13 mouse cellular contexts compared by ENCODE assay signal in genomic region chr1:92337450-92337849, GRCm38 (mm10).
DNase-seq lines count a peak whose midpoint lies in the region; ATAC-seq and TF ChIP-seq lines count a peak whose summit lies in the region.
"Had no signal": no experiment of that assay in that cellular context is flagged by ENCODE, and none has a peak within 500 bp of the region (broad histone marks: within the 10 kb centered on the region; RNA-seq: fewer than 3 reads in every experiment).

No protein-coding gene starts in this region.

- H3K27ac ChIP-seq in kidney, adult 2 months (ENCODE audit: insufficient read depth, low read depth, low read length) = no peak overlapping the region
- H3K27ac ChIP-seq in kidney, embryonic 15.5 days = no peak overlapping the region
- peak overlapping the region; percentile 25 to 78; a peak in 3 of 4 replicates for H3K27ac ChIP-seq in heart, embryonic 14.5 days (replicated peaks in 1 of 2; ENCODE audit: control insufficient read depth in 1 of 2, insufficient read depth in 1 of 2, low read depth in 2 of 2, low read length in 2 of 2)
- H3K27ac ChIP-seq in hindbrain, embryonic 14.5 days = no peak overlapping the region
- H3K27ac ChIP-seq: left cerebral cortex, adult 2 months; liver, embryonic 15.5 days; midbrain, embryonic 15.5 days; neural tube, embryonic 12.5 days had no signal

- no peaks in the 10 kb centered on the region for H3K27me3 ChIP-seq in kidney, adult 2 months (replicated peaks; ENCODE audit: control insufficient read depth, insufficient read depth, low read length)
- H3K27me3 ChIP-seq in kidney, embryonic 15.5 days = no peaks in the 10 kb centered on the region
- H3K27me3 ChIP-seq in heart, embryonic 14.5 days (ENCODE audit: control insufficient read depth, insufficient read depth, low read length) = no peaks in the 10 kb centered on the region
- H3K27me3 ChIP-seq in hindbrain, embryonic 14.5 days (ENCODE audit: control insufficient read depth, insufficient read depth, low read length) = no peaks in the 10 kb centered on the region
- H3K27me3 ChIP-seq: liver, embryonic 15.5 days; midbrain, embryonic 15.5 days; neural tube, embryonic 12.5 days had no signal

- no peak for ATAC-seq in kidney, embryonic 15.5 days (replicated peaks; ENCODE audit: low FRiP score)
- peak; percentile 52 for ATAC-seq in heart, embryonic 14.5 days (ENCODE audit: insufficient number of reproducible peaks, insufficient read depth, low FRiP score, low read depth)
- no peak for ATAC-seq in hindbrain, embryonic 14.5 days (ENCODE audit: low FRiP score)
- ATAC-seq: midbrain, embryonic 15.5 days had no signal

- no peak for TF ChIP-seq CTCF in kidney, adult 2 months (conservative IDR thresholded peaks at IDR 0.05; ENCODE audit: insufficient read depth, insufficient read length, low read depth, low read length)

- H3K4me1 ChIP-seq in kidney, adult 2 months (ENCODE audit: control insufficient read depth, insufficient read depth, low read length) = no peaks in the 10 kb centered on the region
- peaks cover 4% of the 10 kb centered on the region; the same call in 1 of the 2 replicates for H3K4me1 ChIP-seq in kidney, embryonic 15.5 days
- H3K4me1 ChIP-seq in heart, embryonic 14.5 days (ENCODE audit: control insufficient read depth in 2 of 2, insufficient read depth in 2 of 2, low read length in 2 of 2) = peaks cover 9 to 13% of the 10 kb centered on the region in 2 experiments
- H3K4me1 ChIP-seq in hindbrain, embryonic 14.5 days (replicated peaks; ENCODE audit: control insufficient read depth, insufficient read depth, low read length) = no peaks in the 10 kb centered on the region
- H3K4me1 ChIP-seq: liver, embryonic 15.5 days; midbrain, embryonic 15.5 days; neural tube, embryonic 12.5 days had no signal

- no peak overlapping the region for H3K9ac ChIP-seq in kidney, embryonic 15.5 days
- H3K9ac ChIP-seq in heart, embryonic 14.5 days (ENCODE audit: low read length) = no peak overlapping the region
- H3K9ac ChIP-seq in hindbrain, embryonic 14.5 days = no peak overlapping the region
- H3K9ac ChIP-seq: liver, embryonic 15.5 days; midbrain, embryonic 15.5 days; neural tube, embryonic 12.5 days had no signal

- H3K36me3 ChIP-seq in kidney, adult 2 months (ENCODE audit: control insufficient read depth, insufficient read depth, low read length) = no peaks in the 10 kb centered on the region
- no peaks in the 10 kb centered on the region for H3K36me3 ChIP-seq in kidney, embryonic 15.5 days
- H3K36me3 ChIP-seq in heart, embryonic 14.5 days (ENCODE audit: control insufficient read depth, insufficient read depth, low read length) = no peaks in the 10 kb centered on the region
- H3K36me3 ChIP-seq in hindbrain, embryonic 14.5 days (replicated peaks; ENCODE audit: control insufficient read depth, insufficient read depth) = no peaks in the 10 kb centered on the region
- H3K36me3 ChIP-seq: liver, embryonic 15.5 days; midbrain, embryonic 15.5 days; neural tube, embryonic 12.5 days had no signal

- H3K9me3 ChIP-seq in kidney, embryonic 15.5 days (replicated peaks) = no peaks in the 10 kb centered on the region
- peaks cover 8% of the 10 kb centered on the region; the same call in 1 of the 2 replicates for H3K9me3 ChIP-seq in heart, embryonic 14.5 days (ENCODE audit: control insufficient read depth, low read length)
- no peaks in the 10 kb centered on the region for H3K9me3 ChIP-seq in hindbrain, embryonic 14.5 days (ENCODE audit: control insufficient read depth, low read length)
- H3K9me3 ChIP-seq: liver, embryonic 15.5 days; midbrain, embryonic 15.5 days; neural tube, embryonic 12.5 days had no signal

- peak; percentile 8 for DNase-seq in kidney, adult 2 months
- peak; percentile 36 for DNase-seq in embryo, embryonic 11 days
- peak; percentile 25 for DNase-seq in lung, postnatal 36 days
- DNase-seq in gastrocnemius, adult 8-10 months (ENCODE audit: low spot score in 2 of 2) = no peak
- DNase-seq in hindbrain, embryonic 14.5 days (ENCODE audit: low spot score) = no peak
- DNase-seq: cerebellum, postnatal 14 days had no signal

- no peak for TF ChIP-seq POLR2A in kidney, adult 2 months (IDR thresholded peaks at IDR 0.05; ENCODE audit: low read depth, low read length)

- no peak overlapping the region for H3K4me3 ChIP-seq in kidney, adult 2 months (ENCODE audit: insufficient read depth, low read depth, low read length)
- no peak overlapping the region for H3K4me3 ChIP-seq in kidney, embryonic 15.5 days (replicated peaks)
- no peak overlapping the region for H3K4me3 ChIP-seq in heart, embryonic 14.5 days (ENCODE audit: control insufficient read depth in 1 of 2, insufficient read depth in 1 of 2, low read depth in 1 of 2, low read length in 2 of 2)
- H3K4me3 ChIP-seq in hindbrain, embryonic 14.5 days (replicated peaks; ENCODE audit: low read length) = no peak overlapping the region
- H3K4me3 ChIP-seq: erythroblast, embryonic 14.5 days; left cerebral cortex, adult 2 months; liver, embryonic 15.5 days; midbrain, embryonic 15.5 days; neural tube, embryonic 12.5 days had no signal

- H3K4me2 ChIP-seq in kidney, embryonic 15.5 days = no peak overlapping the region
- H3K4me2 ChIP-seq in heart, embryonic 14.5 days (ENCODE audit: low read length) = 0 out of 2 replicates have a peak overlapping the region, but pooled peaks have one; percentile 5
- no peak overlapping the region for H3K4me2 ChIP-seq in hindbrain, embryonic 14.5 days (replicated peaks)
- H3K4me2 ChIP-seq: liver, embryonic 15.5 days; midbrain, embryonic 15.5 days; neural tube, embryonic 12.5 days had no signal

- WGBS in kidney, adult 2 months = 20% methylated on average over 8 of the region's 8 CpGs
- WGBS in kidney, embryonic 15.5 days = 19% methylated on average over 8 of the region's 8 CpGs
- WGBS in heart, embryonic 14.5 days = 16% methylated on average over 8 of the region's 8 CpGs
- WGBS in hindbrain, embryonic 14.5 days = 84% methylated on average over 8 of the region's 8 CpGs

Comparison
In these comparisons a context has a peak if more than half of its experiments do, and no peak if none do; other contexts are left out.
1. DNase-seq: peak in kidney, adult 2 months (single experiment), embryo, embryonic 11 days (single experiment) and lung, postnatal 36 days (single experiment); none in gastrocnemius, adult 8-10 months (0 of 2) and hindbrain, embryonic 14.5 days (single experiment).
2. H3K27ac ChIP-seq: peak in heart, embryonic 14.5 days (2 of 2); none in kidney, adult 2 months (single experiment), kidney, embryonic 15.5 days (single experiment) and hindbrain, embryonic 14.5 days (single experiment).